Mouse (Mus musculus): ENCODE measurements around the gene Gpr183. TPM values are rescaled to one million over a fixed set of nuclear protein-coding genes. Genes with fewer than 3 reads are reported as not detected.

Gene Gpr183
- total RNA-seq, 2 experiments from 2014 or later, result 2.2 to 2.3 TPM

DNA sequence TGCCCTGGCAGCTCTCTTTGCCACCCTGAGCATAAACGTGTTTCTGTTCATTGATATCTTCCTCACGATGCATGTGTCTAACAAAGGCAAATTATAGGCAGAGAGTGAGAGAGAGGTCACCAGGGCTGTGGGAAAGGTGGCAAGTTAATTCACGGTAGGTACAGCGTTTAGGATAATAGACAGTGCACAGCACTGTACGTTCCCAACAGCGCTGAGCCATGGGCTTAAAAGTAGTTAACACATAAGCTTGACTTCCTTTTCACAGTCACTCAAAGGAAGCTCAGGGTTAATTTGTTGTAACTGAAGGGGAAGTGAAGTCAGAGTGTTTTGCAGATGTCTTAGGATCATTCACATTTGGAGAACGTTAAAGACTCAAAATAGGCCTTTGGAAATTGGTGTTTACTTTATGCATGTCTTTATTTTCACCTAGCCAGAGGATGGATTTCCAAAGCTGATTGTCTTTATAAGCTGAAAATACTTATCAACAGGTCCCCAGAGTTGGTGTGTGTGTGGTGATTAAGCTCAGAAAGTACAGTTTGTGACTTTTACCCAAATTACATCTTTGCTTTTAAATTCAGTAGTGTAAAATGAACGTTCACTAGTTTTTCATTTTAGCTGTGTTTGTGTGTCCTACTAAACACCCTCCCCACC is 58.5 kb downstream of the Gpr183 start:
- no peak for DNase-seq (ENCODE audit: low spot score in 2 of 2)

GRCm38 (mm10) chr14:121904754-121905153 is 60.2 kb downstream of the Gpr183 start:
- no peak for DNase-seq (ENCODE audit: low spot score in 2 of 2)

DNA sequence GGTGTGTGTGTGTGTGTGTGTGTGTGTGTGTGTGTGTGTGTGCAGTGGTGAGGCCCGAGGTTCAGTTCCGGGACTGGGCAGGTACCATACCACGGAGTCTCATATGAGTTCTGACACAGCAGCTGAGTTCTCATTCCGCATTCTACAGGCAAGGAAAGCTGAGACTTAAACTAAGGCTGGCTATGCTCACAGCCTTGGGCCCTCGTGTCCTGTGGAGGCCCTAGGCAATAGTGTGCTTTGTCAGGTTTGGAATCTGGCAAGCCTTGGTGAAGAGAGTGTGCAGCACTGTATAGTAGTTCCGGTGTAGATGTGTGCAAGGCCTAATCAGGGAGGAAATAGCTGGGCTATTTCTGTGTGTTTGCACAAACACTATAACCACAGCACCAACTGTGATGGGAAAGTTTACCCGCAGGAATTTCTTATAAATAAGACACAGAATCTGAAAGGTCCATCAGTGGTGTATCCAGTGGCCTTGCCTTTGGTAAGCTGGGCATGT is 61.6 kb downstream of the Gpr183 start:
- no peak for DNase-seq (ENCODE audit: low spot score in 2 of 2)

Other genes starting within 250 kb of the Gpr183 start
- 10 to 100 TPM; 40.2 to 44.6 TPM for gene Dock9, start 167.4 kb downstream of the Gpr183 start, total RNA-seq (2021)
- gene Ubac2, start 86.6 kb downstream of the Gpr183 start, total RNA-seq (2021), result 10 to 100 TPM; 28.4 to 30.6 TPM
- not detected for gene Gpr18, start 49.4 kb downstream of the Gpr183 start, total RNA-seq (2021)
- not detected for gene Timm8a2, start 69.5 kb upstream of the Gpr183 start, total RNA-seq (2021)
- gene Tm9sf2, start 141.8 kb upstream of the Gpr183 start, total RNA-seq (2021), result 10 to 100 TPM; 76.2 to 79.7 TPM
- gene Clybl, start 216.5 kb upstream of the Gpr183 start, total RNA-seq (2021), result 10 to 100 TPM; 42.0 to 48.1 TPM